ENCODE assay signal across 10 mouse cellular contexts in genomic region chr10:126983193-126983725, GRCm38 (mm10). TPM values are rescaled to one million over a fixed set of nuclear protein-coding genes. Genes with fewer than 3 reads are reported as not detected.
DNase-seq lines count a peak whose midpoint lies in the region; ATAC-seq and TF ChIP-seq lines count a peak whose summit lies in the region.
"Had no signal": no experiment of that assay in that cellular context is flagged by ENCODE, and none has a peak within 500 bp of the region (broad histone marks: within the 10 kb centered on the region; RNA-seq: fewer than 3 reads in every experiment).

No protein-coding gene starts in this region.

- H3K27ac ChIP-seq in left cerebral cortex, adult 2 months, result peak overlapping the region; percentile 0; the same call in 1 of the 2 replicates
- H3K27ac ChIP-seq in forebrain, embryonic 13.5 days, result peak overlapping the region; percentile 73
- H3K27ac ChIP-seq in hindbrain, embryonic 16.5 days (ENCODE audit: low read depth, low read length), result no peak overlapping the region
- no peak overlapping the region for H3K27ac ChIP-seq in midbrain, postnatal 0 days (ENCODE audit: low read depth, low read length)

- WGBS in forebrain, embryonic 13.5 days, result 65% methylated on average over 14 of the region's 14 CpGs
- 55% methylated on average over 14 of the region's 14 CpGs for WGBS in hindbrain, embryonic 16.5 days
- WGBS in midbrain, postnatal 0 days, result 45% methylated on average over 14 of the region's 14 CpGs

- ATAC-seq in forebrain, embryonic 13.5 days, result no peak
- ATAC-seq in hindbrain, embryonic 16.5 days, result no peak
- no peak for ATAC-seq in midbrain, postnatal 0 days (ENCODE audit: low FRiP score)
- no peak for ATAC-seq in megakaryocyte progenitor cell, adult 5-6 weeks (replicated peaks; ENCODE audit: poor library complexity)
- ATAC-seq: Patski had no signal

- peak overlapping the region; percentile 33 for H3K4me2 ChIP-seq in forebrain, embryonic 13.5 days
- H3K4me2 ChIP-seq in hindbrain, embryonic 16.5 days (ENCODE audit: low read length), result peak overlapping the region; percentile 42
- peak overlapping the region; percentile 89 for H3K4me2 ChIP-seq in midbrain, postnatal 0 days (ENCODE audit: low read depth, low read length, poor library complexity, severe bottlenecking)

- peaks cover 81% of the 10 kb centered on the region for H3K4me1 ChIP-seq in forebrain, embryonic 13.5 days
- peaks cover 76% of the 10 kb centered on the region for H3K4me1 ChIP-seq in hindbrain, embryonic 16.5 days (ENCODE audit: control insufficient read depth, insufficient read depth, low read depth, low read length)
- H3K4me1 ChIP-seq in midbrain, postnatal 0 days (ENCODE audit: insufficient read depth, low read length), result peaks cover 30% of the 10 kb centered on the region

- H3K27me3 ChIP-seq in forebrain, embryonic 13.5 days, result no peaks in the 10 kb centered on the region
- H3K27me3 ChIP-seq in hindbrain, embryonic 16.5 days (replicated peaks; ENCODE audit: control insufficient read depth, insufficient read depth, low read length), result no peaks in the 10 kb centered on the region
- no peaks in the 10 kb centered on the region for H3K27me3 ChIP-seq in midbrain, postnatal 0 days (ENCODE audit: insufficient read depth, low read length)
- H3K27me3 ChIP-seq: Patski had no signal

- H3K9me3 ChIP-seq in forebrain, embryonic 13.5 days (replicated peaks), result no peaks in the 10 kb centered on the region
- H3K9me3 ChIP-seq in hindbrain, embryonic 16.5 days (ENCODE audit: control insufficient read depth, low read length), result no peaks in the 10 kb centered on the region
- no peaks in the 10 kb centered on the region for H3K9me3 ChIP-seq in midbrain, postnatal 0 days (ENCODE audit: low read length)

- peak overlapping the region; percentile 97 for H3K4me3 ChIP-seq in left cerebral cortex, adult 2 months
- H3K4me3 ChIP-seq in forebrain, embryonic 13.5 days, result no peak overlapping the region
- peak overlapping the region; percentile 6; the same call in 1 of the 2 replicates for H3K4me3 ChIP-seq in hindbrain, embryonic 16.5 days (ENCODE audit: low read length)
- H3K4me3 ChIP-seq in midbrain, postnatal 0 days (ENCODE audit: low read depth, low read length), result no peak overlapping the region

- intact Hi-C loops in left cerebral cortex, adult 2 months (cut with DNase I), result no loop called here
- intact Hi-C loops in left cerebral cortex, postnatal 25 days (cut with DNase I), result no loop called here

- H3K36me3 ChIP-seq in forebrain, embryonic 13.5 days (ENCODE audit: poor library complexity, severe bottlenecking), result no peaks in the 10 kb centered on the region
- H3K36me3 ChIP-seq in hindbrain, embryonic 16.5 days (ENCODE audit: control insufficient read depth, insufficient read depth, low read length), result no peaks in the 10 kb centered on the region
- no peaks in the 10 kb centered on the region for H3K36me3 ChIP-seq in midbrain, postnatal 0 days (ENCODE audit: insufficient read depth, low read length)

- DNase-seq in left cerebral cortex, adult 2 months (ENCODE audit: extremely low spot score in 1 of 2, low spot score in 2 of 2), result no peak
- no peak for DNase-seq in left cerebral cortex, postnatal 25 days (ENCODE audit: low spot score in 2 of 2)
- DNase-seq in midbrain, postnatal 0 days (ENCODE audit: low spot score), result no peak
- no peak for DNase-seq in cerebellum, adult 11 months
- no peak for DNase-seq in layer of hippocampus, adult 18-20 months (ENCODE audit: low spot score in 2 of 2)
- DNase-seq: gastrocnemius, postnatal 10 days had no signal

- peak overlapping the region; percentile 97; the same call in 1 of the 2 replicates for H3K9ac ChIP-seq in forebrain, embryonic 13.5 days
- H3K9ac ChIP-seq in hindbrain, embryonic 16.5 days (ENCODE audit: low read depth, low read length), result peak overlapping the region; percentile 36; the same call in 1 of the 2 replicates
- H3K9ac ChIP-seq in midbrain, postnatal 0 days (replicated peaks; ENCODE audit: low read length, poor library complexity, severe bottlenecking), result no peak overlapping the region

- TF ChIP-seq CTCF in left cerebral cortex, adult 2 months (IDR thresholded peaks at IDR 0.05), result no peak
- no peak for TF ChIP-seq CTCF in midbrain, postnatal 0 days (IDR thresholded peaks at IDR 0.05)

RNA-seq across cellular contexts. Expression of gene Ctdsp2, which starts 4.7 kb away (rescaled TPM):
- 10 to 100 TPM; 79.4 to 83.8 TPM for total RNA-seq in left cerebral cortex, adult 2 months (2021)
- 10 to 100 TPM; 69.2 to 80.7 TPM for total RNA-seq in left cerebral cortex, postnatal 25 days (2021)
- polyA plus RNA-seq in forebrain, embryonic 13.5 days (2015; fragmentation: Nextera tagmentation; extraction: Ambion mirVana), result 27.8 and 30.9 TPM in 2 replicates
- polyA plus RNA-seq in hindbrain, embryonic 16.5 days (2015; fragmentation: Nextera tagmentation; extraction: Ambion mirVana), result 13.7 and 18.1 TPM in 2 replicates
- total RNA-seq in midbrain, postnatal 0 days (2014; rRNA removed), result 50.1 and 54.6 TPM in 2 replicates
- 10.2 and 11.2 TPM in 2 replicates for polyA plus RNA-seq in midbrain, postnatal 0 days (2015; fragmentation: Nextera tagmentation; extraction: Ambion mirVana)
- 40.3 and 42.1 TPM in 2 replicates for total RNA-seq in megakaryocyte progenitor cell, adult 5-6 weeks (2015)
- 16.1 and 20.9 TPM in 2 replicates for total RNA-seq in megakaryocyte progenitor cell, adult 5-6 weeks (2017)
- 100 to 1,000 TPM; 108 to 115 TPM for total RNA-seq in layer of hippocampus, adult 18-20 months (2021)

RNA-seq across cellular contexts. Expression of gene Avil, which starts 17.2 kb away (rescaled TPM):
- total RNA-seq in left cerebral cortex, adult 2 months (2021), result under 1 TPM; 0.18 to 0.28 TPM
- under 1 TPM in 1 of 2 experiments, not detected in 1; 0.25 TPM for total RNA-seq in left cerebral cortex, postnatal 25 days (2021)
- 0.15 and 0.19 TPM in 2 replicates for polyA plus RNA-seq in forebrain, embryonic 13.5 days (2015; fragmentation: Nextera tagmentation; extraction: Ambion mirVana)
- polyA plus RNA-seq in hindbrain, embryonic 16.5 days (2015; fragmentation: Nextera tagmentation; extraction: Ambion mirVana), result 3.7 and 7.0 TPM in 2 replicates
- total RNA-seq in midbrain, postnatal 0 days (2014; rRNA removed), result 0.90 and 2.0 TPM in 2 replicates
- 1.2 and 1.3 TPM in 2 replicates for polyA plus RNA-seq in midbrain, postnatal 0 days (2015; fragmentation: Nextera tagmentation; extraction: Ambion mirVana)
- not detected in 2 replicates for total RNA-seq in megakaryocyte progenitor cell, adult 5-6 weeks (2015)
- 0.03 TPM in 1 of 2 replicates, not detected in the other for total RNA-seq in megakaryocyte progenitor cell, adult 5-6 weeks (2017)
- under 1 TPM; 0.25 to 0.77 TPM for total RNA-seq in layer of hippocampus, adult 18-20 months (2021)

RNA-seq across cellular contexts. Expression of gene Tsfm, which starts 47.4 kb away (rescaled TPM):
- 10 to 100 TPM; 30.2 to 30.7 TPM for total RNA-seq in left cerebral cortex, adult 2 months (2021)
- 10 to 100 TPM; 30.1 to 37.1 TPM for total RNA-seq in left cerebral cortex, postnatal 25 days (2021)
- 74.7 and 78.4 TPM in 2 replicates for polyA plus RNA-seq in forebrain, embryonic 13.5 days (2015; fragmentation: Nextera tagmentation; extraction: Ambion mirVana)
- 63.7 and 67.7 TPM in 2 replicates for polyA plus RNA-seq in hindbrain, embryonic 16.5 days (2015; fragmentation: Nextera tagmentation; extraction: Ambion mirVana)
- 29.3 and 33.8 TPM in 2 replicates for total RNA-seq in midbrain, postnatal 0 days (2014; rRNA removed)
- polyA plus RNA-seq in midbrain, postnatal 0 days (2015; fragmentation: Nextera tagmentation; extraction: Ambion mirVana), result 60.7 and 63.3 TPM in 2 replicates
- total RNA-seq in megakaryocyte progenitor cell, adult 5-6 weeks (2015), result 46.6 and 48.6 TPM in 2 replicates
- 42.8 and 45.6 TPM in 2 replicates for total RNA-seq in megakaryocyte progenitor cell, adult 5-6 weeks (2017)
- 10 to 100 TPM; 28.0 to 29.0 TPM for total RNA-seq in layer of hippocampus, adult 18-20 months (2021)

RNA-seq across cellular contexts. Expression of gene Mettl1, which starts 58.0 kb away (rescaled TPM):
- 10 to 100 TPM; 10.1 to 12.3 TPM for total RNA-seq in left cerebral cortex, adult 2 months (2021)
- 1 to 10 TPM; 8.7 to 9.7 TPM for total RNA-seq in left cerebral cortex, postnatal 25 days (2021)
- polyA plus RNA-seq in forebrain, embryonic 13.5 days (2015; fragmentation: Nextera tagmentation; extraction: Ambion mirVana), result 29.3 and 30.0 TPM in 2 replicates
- polyA plus RNA-seq in hindbrain, embryonic 16.5 days (2015; fragmentation: Nextera tagmentation; extraction: Ambion mirVana), result 23.2 and 24.2 TPM in 2 replicates
- 6.5 and 8.7 TPM in 2 replicates for total RNA-seq in midbrain, postnatal 0 days (2014; rRNA removed)
- 19.1 TPM in 2 replicates for polyA plus RNA-seq in midbrain, postnatal 0 days (2015; fragmentation: Nextera tagmentation; extraction: Ambion mirVana)
- 36.5 and 46.6 TPM in 2 replicates for total RNA-seq in megakaryocyte progenitor cell, adult 5-6 weeks (2015)
- 22.7 and 30.9 TPM in 2 replicates for total RNA-seq in megakaryocyte progenitor cell, adult 5-6 weeks (2017)
- total RNA-seq in layer of hippocampus, adult 18-20 months (2021), result 10 to 100 TPM; 11.2 to 12.6 TPM

RNA-seq across cellular contexts. Expression of gene Eef1akmt3, which starts 58.1 kb away (rescaled TPM):
- under 1 TPM in 1 of 2 experiments, not detected in 1; 0.21 TPM for total RNA-seq in left cerebral cortex, adult 2 months (2021)
- under 1 TPM; 0.16 to 0.25 TPM for total RNA-seq in left cerebral cortex, postnatal 25 days (2021)
- polyA plus RNA-seq in forebrain, embryonic 13.5 days (2015; fragmentation: Nextera tagmentation; extraction: Ambion mirVana), result 0.08 and 0.14 TPM in 2 replicates
- polyA plus RNA-seq in hindbrain, embryonic 16.5 days (2015; fragmentation: Nextera tagmentation; extraction: Ambion mirVana), result 0.23 and 0.31 TPM in 2 replicates
- not detected in 2 replicates for total RNA-seq in midbrain, postnatal 0 days (2014; rRNA removed)
- polyA plus RNA-seq in midbrain, postnatal 0 days (2015; fragmentation: Nextera tagmentation; extraction: Ambion mirVana), result 0.10 and 0.16 TPM in 2 replicates
- total RNA-seq in megakaryocyte progenitor cell, adult 5-6 weeks (2015), result 0.07 TPM in 1 of 2 replicates, not detected in the other
- total RNA-seq in megakaryocyte progenitor cell, adult 5-6 weeks (2017), result not detected in 2 replicates
- total RNA-seq in layer of hippocampus, adult 18-20 months (2021), result under 1 TPM; 0.17 to 0.38 TPM

Comparison
In these comparisons a context has a peak if more than half of its experiments do, and no peak if none do; other contexts are left out.
1. H3K27ac ChIP-seq: peak in left cerebral cortex, adult 2 months (single experiment) and forebrain, embryonic 13.5 days (single experiment); none in hindbrain, embryonic 16.5 days (single experiment) and midbrain, postnatal 0 days (single experiment).
2. H3K4me3 ChIP-seq: peak in left cerebral cortex, adult 2 months (single experiment) and hindbrain, embryonic 16.5 days (single experiment); none in forebrain, embryonic 13.5 days (single experiment) and midbrain, postnatal 0 days (single experiment).
3. H3K4me2 ChIP-seq: peak in every context shown above with its lines; median percentile 89 in midbrain, postnatal 0 days; 42 in hindbrain, embryonic 16.5 days; 33 in forebrain, embryonic 13.5 days.